Mouse (Mus musculus) heart, embryonic 16.5 days (tissue): Measurements from ENCODE around the gene Gramd1b. TPM values are rescaled to one million over a fixed set of nuclear protein-coding genes. Genes with fewer than 3 reads are reported as not detected.

Experiments
- ATAC-seq: fragments of 200-750 bp; cut with Nextera tagmentation; replicated peaks from 2 replicates; pipeline ENCODE4 v1.8.0; 2017; ENCODE audit warnings: moderate number of reproducible peaks; ENCODE audit not compliant: insufficient read depth, low FRiP score; ENCODE audit errors: extremely low read depth
- H3K27ac ChIP-seq: fragments of 300-500 bp; sonication (generic); 2 replicates; pipeline ENCODE4 v1.5.1; 2014; ENCODE audit warnings: mild to moderate bottlenecking, low read length, control low read depth, moderate library complexity
- H3K27me3 ChIP-seq: fragments of 300-500 bp; sonication (generic); 2 replicates; pipeline ENCODE4 v1.6.1; 2014; ENCODE audit warnings: low read length, mixed read lengths; ENCODE audit not compliant: control insufficient read depth, insufficient read depth
- H3K36me3 ChIP-seq: fragments of 300-500 bp; sonication (generic); 2 replicates; pipeline ENCODE4 v1.6.1; 2014; ENCODE audit not compliant: control insufficient read depth, insufficient read depth
- H3K4me1 ChIP-seq: fragments of 300-500 bp; sonication (generic); 2 replicates; pipeline ENCODE4 v1.6.1; 2014; ENCODE audit warnings: low read length, mixed read lengths; ENCODE audit not compliant: control insufficient read depth, insufficient read depth
- H3K4me2 ChIP-seq: fragments of 300-500 bp; sonication (generic); 2 replicates; pipeline ENCODE4 v1.6.1; 2014; ENCODE audit warnings: low read depth, mild to moderate bottlenecking, control low read depth, low read length
- H3K4me3 ChIP-seq: fragments of 300-500 bp; sonication (generic); 2 replicates; pipeline ENCODE4 v1.5.1; 2014; ENCODE audit warnings: mild to moderate bottlenecking, control low read depth, low read length
- H3K9ac ChIP-seq: fragments of 300-500 bp; sonication (generic); 2 replicates; pipeline ENCODE4 v1.6.1; 2014; ENCODE audit warnings: low read length, control low read depth
- H3K9me3 ChIP-seq: fragments of 300-500 bp; sonication (generic); replicated peaks from 2 replicates; pipeline ENCODE4 v1.6.1; 2016; ENCODE audit warnings: low read length; ENCODE audit not compliant: control insufficient read depth
- whole genome bisulfite sequencing: fragments of 180-500 bp; shearing (Covaris S2); extraction: QIAGEN DNeasy Blood & Tissue Kit; methylation state at CpG from one replicate; pipeline ENCODE4 v1.1.7; 2014; 5-methylcytosine and 5-hydroxymethylcytosine counted together
- polyA plus RNA-seq: library from polyadenylated mRNA; unstranded; fragments of >200 nt; fragmentation: Nextera tagmentation; extraction: Ambion mirVana; gene quantifications from 2 replicates; pipeline ENCODE4 v1.2.1, GENCODE M21; 2015

Gene Gramd1b
- polyA plus RNA-seq, 1 experiment from 2014 or later: 5.9 TPM

DNA sequence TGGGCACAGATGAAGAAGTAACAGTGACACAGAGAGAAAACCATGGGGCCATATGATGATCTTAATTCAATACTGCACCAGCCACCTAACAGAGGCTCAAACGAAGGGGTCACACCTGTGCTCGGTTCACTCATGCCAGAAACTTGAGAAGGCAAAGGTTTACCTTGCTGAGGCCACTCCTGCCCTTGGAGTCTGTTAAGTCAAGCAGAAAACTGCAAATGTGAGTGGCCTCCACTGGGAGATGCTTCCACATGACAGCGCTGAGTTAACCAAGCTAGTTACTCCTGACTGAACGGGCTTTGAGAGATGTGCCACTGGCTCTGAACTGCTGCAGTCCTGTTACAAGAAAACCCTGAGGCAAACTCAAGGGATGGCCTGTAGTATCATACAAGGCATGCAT, 83.9 kb downstream of the Gramd1b start:
- Histone ChIP-seq H3K36me3 (no peaks in the 10 kb centered on the region), H3K9me3 (no peaks in the 10 kb centered on the region), H3K4me2 (no peak overlapping the region), H3K4me3 (no peak overlapping the region), H3K27ac (no peak overlapping the region), H3K27me3 (no peaks in the 10 kb centered on the region), H3K9ac (no peak overlapping the region), H3K4me1 (0 out of 2 replicates have a peak, but pooled peaks cover 3% of the 10 kb centered on the region)
- no peak for ATAC-seq
- 87% methylated on average over 4 of the region's 4 CpGs for WGBS

- no peaks in the 10 kb centered on the region for H3K27me3 ChIP-seq
- 73% methylated on average over 6 of the region's 6 CpGs for WGBS
- no peaks in the 10 kb centered on the region for H3K36me3 ChIP-seq
- no peak overlapping the region for H3K9ac ChIP-seq
- H3K4me1 ChIP-seq: 0 out of 2 replicates have a peak, but pooled peaks cover 3% of the 10 kb centered on the region
- no peak for ATAC-seq
- H3K4me2 ChIP-seq: no peak overlapping the region
- H3K27ac ChIP-seq: no peak overlapping the region
- no peaks in the 10 kb centered on the region for H3K9me3 ChIP-seq
- no peak overlapping the region for H3K4me3 ChIP-seq
Observed at GRCm38 (mm10) chr9:40444961-40445360, 86.2 kb downstream of the Gramd1b start.

- H3K9me3 ChIP-seq: no peaks in the 10 kb centered on the region
- no peak overlapping the region for H3K4me3 ChIP-seq
- H3K4me2 ChIP-seq: no peak overlapping the region
- H3K4me1 ChIP-seq: peaks cover 13% of the 10 kb centered on the region
- WGBS: 57% methylated on average over 5 of the region's 5 CpGs
- no peaks in the 10 kb centered on the region for H3K27me3 ChIP-seq
- H3K9ac ChIP-seq: no peak overlapping the region
- no peak overlapping the region for H3K27ac ChIP-seq
- ATAC-seq: no peak
- H3K36me3 ChIP-seq: no peaks in the 10 kb centered on the region
Observed at GRCm38 (mm10) chr9:40442784-40443183, 88.4 kb downstream of the Gramd1b start.

DNA sequence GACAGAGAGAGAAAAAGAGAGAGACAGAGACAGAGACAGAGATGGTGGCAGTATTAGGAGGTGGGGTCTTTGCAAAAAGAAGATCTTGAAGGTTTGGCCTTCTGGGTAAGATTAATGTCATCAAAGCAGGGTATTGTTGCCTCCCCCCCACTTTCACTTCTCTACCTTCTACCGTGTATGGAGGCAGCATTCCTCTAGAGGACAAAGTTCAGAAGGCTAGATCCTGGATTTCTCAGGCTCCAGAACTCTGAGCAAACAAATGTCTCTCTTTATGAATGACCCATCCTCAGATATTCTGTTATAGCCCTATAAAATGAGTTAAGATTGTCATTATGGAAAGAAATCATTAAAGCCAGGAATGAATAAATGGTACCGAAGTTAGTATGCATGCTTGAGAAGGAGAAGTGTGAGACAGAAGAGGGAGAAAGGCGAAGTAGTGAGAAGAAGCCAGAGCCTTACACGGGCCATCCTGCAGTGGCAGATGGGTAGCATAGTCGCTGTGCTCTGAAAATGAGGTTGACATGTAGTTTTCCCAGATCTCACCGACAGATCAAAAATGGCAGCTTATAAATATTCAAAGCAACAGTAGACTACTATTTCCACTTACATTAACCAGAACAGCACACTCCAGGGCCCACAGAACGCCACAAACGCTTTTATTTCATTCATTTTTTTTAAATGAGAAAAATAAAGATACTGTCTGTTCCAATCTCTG, 91.1 kb downstream of the Gramd1b start:
- Histone ChIP-seq H3K9ac (no peak overlapping the region), H3K4me3 (no peak overlapping the region), H3K27ac (no peak overlapping the region), H3K4me1 (peaks cover 16% of the 10 kb centered on the region), H3K27me3 (no peaks in the 10 kb centered on the region), H3K9me3 (no peaks in the 10 kb centered on the region), H3K36me3 (no peaks in the 10 kb centered on the region), H3K4me2 (no peak overlapping the region)
- 87% methylated on average over 8 of the region's 8 CpGs for WGBS
- ATAC-seq: no peak

DNA sequence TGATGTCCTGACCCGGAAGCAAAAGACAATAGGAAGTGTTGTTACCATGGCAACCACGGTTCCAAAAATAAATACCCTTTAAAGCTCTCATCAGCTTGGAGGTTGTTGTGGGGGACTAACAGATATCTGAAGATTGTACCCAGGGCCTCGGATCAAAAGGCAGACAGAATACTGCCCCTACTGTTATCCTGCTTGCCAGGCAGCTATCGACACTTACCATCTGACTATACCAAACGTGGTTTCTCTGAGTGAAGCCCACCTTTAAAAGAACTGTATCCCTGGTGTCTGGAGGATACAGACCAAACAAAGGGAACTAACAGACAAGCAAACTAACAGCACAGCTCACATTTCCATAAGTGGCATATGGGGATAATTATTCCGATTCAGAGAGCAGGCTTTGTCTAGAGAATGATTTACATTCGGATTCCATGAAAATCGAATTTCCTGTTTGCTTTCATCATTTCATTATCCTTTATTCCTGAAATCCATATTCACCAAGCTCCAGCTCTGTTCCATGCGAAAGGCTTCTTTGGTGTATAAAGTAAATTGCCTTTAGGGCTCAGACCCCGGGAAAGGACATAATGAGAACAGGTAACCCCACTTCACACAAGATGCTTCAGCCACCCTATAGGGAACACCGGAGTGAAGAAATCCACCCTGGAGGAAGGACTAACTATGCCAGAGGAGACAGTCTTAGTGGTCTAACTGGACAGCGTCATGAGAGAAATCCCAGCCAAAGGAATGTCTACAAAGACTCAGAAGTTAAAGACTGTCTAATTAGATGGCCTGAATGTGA, 92.3 kb downstream of the Gramd1b start:
- Histone ChIP-seq H3K27me3 (no peaks in the 10 kb centered on the region), H3K9me3 (no peaks in the 10 kb centered on the region), H3K27ac (no peak overlapping the region), H3K4me2 (no peak overlapping the region), H3K4me3 (no peak overlapping the region), H3K36me3 (no peaks in the 10 kb centered on the region), H3K4me1 (peaks cover 16% of the 10 kb centered on the region), H3K9ac (no peak overlapping the region)
- ATAC-seq: no peak
- WGBS: 63% methylated on average over 12 of the region's 12 CpGs

DNA sequence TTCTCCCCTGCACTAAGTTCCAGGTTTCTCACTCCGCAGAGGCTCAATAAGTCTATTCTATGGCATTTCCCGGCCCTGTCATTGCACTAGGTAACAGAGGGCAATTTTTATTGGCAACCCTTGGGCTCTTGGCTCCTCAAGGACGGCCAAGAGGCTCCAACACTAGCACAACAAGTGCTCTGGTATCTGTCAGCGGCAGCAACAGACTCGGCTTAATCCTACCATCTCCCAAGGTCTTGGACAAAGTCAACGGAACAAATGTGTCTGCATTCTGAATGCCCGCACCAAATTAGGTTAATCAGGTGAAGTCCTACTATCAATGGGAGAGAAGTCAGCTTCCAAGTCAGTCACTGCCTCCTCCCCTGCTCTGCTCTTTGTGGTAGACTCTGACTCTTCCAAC, 93.3 kb downstream of the Gramd1b start:
- ATAC-seq: peak; percentile 65
- WGBS: 42% methylated on average over 7 of the region's 7 CpGs
- no peak overlapping the region for H3K4me2 ChIP-seq
- no peaks in the 10 kb centered on the region for H3K27me3 ChIP-seq
- peaks cover 4% of the 10 kb centered on the region; the same call in 1 of the 2 replicates for H3K9me3 ChIP-seq
- peak overlapping the region; percentile 3; the same call in 1 of the 2 replicates for H3K9ac ChIP-seq
- peaks cover 5% of the 10 kb centered on the region for H3K36me3 ChIP-seq
- H3K4me3 ChIP-seq: no peak overlapping the region
- peak overlapping the region; percentile 54 for H3K27ac ChIP-seq
- H3K4me1 ChIP-seq: peaks cover 16% of the 10 kb centered on the region

- H3K9me3 ChIP-seq: peaks cover 6% of the 10 kb centered on the region; the same call in 1 of the 2 replicates
- no peak overlapping the region for H3K27ac ChIP-seq
- H3K4me1 ChIP-seq: peaks cover 16% of the 10 kb centered on the region
- no peak overlapping the region for H3K9ac ChIP-seq
- peaks cover 6% of the 10 kb centered on the region for H3K36me3 ChIP-seq
- no peaks in the 10 kb centered on the region for H3K27me3 ChIP-seq
- WGBS: 92% methylated on average over 5 of the region's 5 CpGs
- H3K4me3 ChIP-seq: no peak overlapping the region
- no peak for ATAC-seq
- no peak overlapping the region for H3K4me2 ChIP-seq
Observed at GRCm38 (mm10) chr9:40433286-40433685, 97.9 kb downstream of the Gramd1b start.

GRCm38 (mm10) chr9:40430969-40431368, 100.2 kb downstream of the Gramd1b start:
- H3K27me3 ChIP-seq: no peaks in the 10 kb centered on the region
- H3K4me3 ChIP-seq: no peak overlapping the region
- no peak overlapping the region for H3K27ac ChIP-seq
- peaks cover 6% of the 10 kb centered on the region; the same call in 1 of the 2 replicates for H3K9me3 ChIP-seq
- ATAC-seq: no peak
- peaks cover 18% of the 10 kb centered on the region for H3K4me1 ChIP-seq
- 72% methylated on average over 8 of the region's 8 CpGs for WGBS
- H3K4me2 ChIP-seq: no peak overlapping the region
- no peak overlapping the region for H3K9ac ChIP-seq
- H3K36me3 ChIP-seq: peaks cover 6% of the 10 kb centered on the region

- 85% methylated on average over 2 of the region's 2 CpGs for WGBS
- H3K4me1 ChIP-seq: peaks cover 24% of the 10 kb centered on the region
Observed at GRCm38 (mm10) chr9:40427663-40428062, 103.5 kb downstream of the Gramd1b start.

More at GRCm38 (mm10) chr9:40427663-40428062, 103.5 kb downstream of the Gramd1b start:
- Histone ChIP-seq H3K4me3 (no peak overlapping the region), H3K36me3 (no peaks in the 10 kb centered on the region), H3K27me3 (no peaks in the 10 kb centered on the region), H3K4me2 (no peak overlapping the region), H3K9me3 (no peaks in the 10 kb centered on the region; the same call in 1 of the 2 replicates), H3K27ac (no peak overlapping the region), H3K9ac (no peak overlapping the region)
- ATAC-seq: no peak
